Mouse (Mus musculus) kidney, postnatal 4 days (tissue): Measurements from ENCODE around the gene Shroom4.

Experiments
- DNase-seq, 2 experiments: peaks; one replicate each; pipeline ENCODE4 v3.0.0; 2021; ENCODE audit warnings: mixed read lengths in 2 of 2

Gene Shroom4

DNA sequence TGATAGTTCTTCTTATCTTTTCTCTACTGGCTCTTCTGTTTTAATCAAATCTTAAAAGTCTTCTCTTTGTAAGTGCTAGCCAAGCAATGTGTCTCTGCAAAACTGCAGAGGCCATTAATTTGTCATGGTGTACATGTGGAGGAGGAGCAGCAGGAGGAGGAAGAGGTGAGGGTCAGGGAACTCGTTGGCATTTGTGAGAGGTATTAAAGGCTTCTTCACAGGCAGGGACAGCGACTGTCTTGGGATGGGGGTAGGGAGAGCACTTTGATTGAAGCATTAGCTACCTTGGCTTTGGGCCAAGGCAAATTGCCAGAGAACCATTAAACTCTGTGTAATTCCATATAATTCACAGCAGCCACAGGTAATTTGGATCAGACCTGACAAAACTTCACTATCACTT, 96.7 kb downstream of the Shroom4 start:
- DNase-seq = peak in 1 of 2 experiments; percentile 20

DNA sequence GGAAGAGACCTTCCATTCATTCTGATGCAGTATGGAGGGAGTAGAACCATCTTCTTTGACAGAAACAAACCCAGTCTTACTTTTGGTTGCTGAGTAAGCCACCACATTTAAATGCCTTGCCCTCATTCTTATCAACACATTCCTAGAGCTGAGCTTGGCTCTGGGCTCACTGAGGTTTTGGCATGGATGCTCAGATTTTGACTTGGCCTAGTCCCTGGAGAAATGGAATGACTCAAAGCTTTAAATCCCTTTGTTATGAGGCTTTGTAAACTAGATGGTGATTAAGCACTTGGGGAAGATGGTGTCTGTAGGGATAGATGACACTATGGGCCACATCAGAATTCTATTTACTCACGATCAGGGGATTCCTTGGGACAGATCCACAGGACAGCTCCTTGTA, 102.2 kb downstream of the Shroom4 start:
- no peak for DNase-seq

GRCm38 (mm10) chrX:6517217-6517616, 117.6 kb downstream of the Shroom4 start:
- no peak for DNase-seq

- DNase-seq = no peak
Measured at GRCm38 (mm10) chrX:6518421-6518820, 118.8 kb downstream of the Shroom4 start.

- peak; percentile 2 to 8 for DNase-seq
Measured at GRCm38 (mm10) chrX:6522935-6523334, 123.3 kb downstream of the Shroom4 start.

DNA sequence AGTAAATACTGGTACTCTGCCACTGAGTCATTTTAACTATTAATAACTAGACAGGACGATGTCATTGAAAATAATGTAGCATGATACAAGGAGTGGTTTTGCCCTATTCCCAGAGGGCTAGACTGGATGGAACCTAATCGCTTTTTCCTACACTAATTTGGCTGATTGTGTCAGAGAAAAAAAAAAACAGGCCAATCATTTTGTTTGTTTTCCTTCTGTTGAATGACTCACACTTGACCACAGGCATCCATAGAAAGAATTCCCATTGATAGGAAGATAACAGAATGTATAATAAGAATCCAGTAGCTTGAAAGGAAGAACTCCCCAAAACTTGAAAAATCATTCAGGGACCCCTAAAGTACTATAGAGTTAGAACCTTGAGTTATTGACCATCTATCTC, 137.0 kb downstream of the Shroom4 start:
- no peak for DNase-seq

DNA sequence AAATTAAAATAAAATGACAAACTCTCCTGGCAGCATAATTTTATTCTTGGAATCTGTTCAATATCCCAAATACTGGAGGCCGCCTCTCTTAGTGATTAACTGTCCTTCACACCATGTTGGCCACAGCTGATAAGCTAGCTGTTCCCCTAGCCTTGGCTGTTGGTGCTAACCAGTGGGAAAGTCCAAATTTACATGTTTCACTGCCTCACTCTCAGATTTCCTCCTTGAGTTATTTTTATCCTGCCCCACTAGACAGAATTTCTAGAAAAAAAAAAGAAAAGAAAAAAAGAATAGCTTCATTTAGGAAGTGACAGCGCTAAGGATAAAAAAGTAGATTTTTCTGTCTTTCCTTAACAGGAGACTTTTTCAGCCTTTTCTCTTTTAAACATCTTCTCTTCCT, 138.0 kb downstream of the Shroom4 start:
- no peak for DNase-seq

DNA sequence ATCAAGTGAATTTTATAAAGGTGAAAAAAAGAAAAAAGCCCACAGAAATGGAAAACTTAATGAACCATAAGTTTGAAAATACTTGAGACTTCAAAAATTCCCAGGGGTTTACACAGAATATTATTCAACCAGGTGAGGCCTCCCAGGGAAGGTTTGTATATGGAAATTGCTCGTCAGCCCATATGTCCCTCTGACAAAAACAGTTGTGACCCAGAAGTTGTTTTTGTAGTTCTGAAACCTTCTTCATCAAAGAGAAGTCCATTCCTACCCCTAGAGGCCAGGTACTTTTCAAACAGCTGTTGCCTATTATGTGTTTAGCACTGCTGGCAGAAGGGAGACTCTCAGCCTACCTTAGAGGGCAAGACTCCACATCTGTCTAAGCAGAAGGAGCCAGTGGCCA, 165.4 kb downstream of the Shroom4 start:
- DNase-seq = no peak

- no peak for DNase-seq
Measured at GRCm38 (mm10) chrX:6574511-6574910, 174.9 kb downstream of the Shroom4 start.

- peak; percentile 7 to 44 for DNase-seq
Measured at GRCm38 (mm10) chrX:6577001-6577400, 177.3 kb downstream of the Shroom4 start.

GRCm38 (mm10) chrX:6580671-6581070, 181.0 kb downstream of the Shroom4 start:
- peak; percentile 10 to 15 for DNase-seq

GRCm38 (mm10) chrX:6581181-6581580, 181.5 kb downstream of the Shroom4 start:
- no peak for DNase-seq

DNA sequence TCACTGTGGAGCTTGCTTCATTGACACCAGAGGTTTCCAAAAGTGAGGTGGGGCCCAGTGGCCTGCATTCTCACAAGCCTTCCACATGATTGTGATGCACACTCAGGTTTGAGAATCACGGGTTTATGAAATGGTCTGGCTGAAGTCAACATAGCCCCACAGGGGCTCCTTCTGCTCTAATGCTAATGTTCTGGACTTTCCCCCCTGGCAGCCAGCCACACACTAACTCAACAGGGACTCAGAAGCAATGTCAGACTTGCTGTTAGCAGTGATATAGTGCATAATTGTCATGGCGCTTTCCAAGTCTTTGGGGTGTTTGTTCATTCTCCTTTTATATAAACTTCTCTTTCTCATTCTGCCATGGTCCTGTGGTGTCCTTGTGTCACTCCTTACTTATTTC, 183.0 kb downstream of the Shroom4 start:
- DNase-seq = peak; percentile 40 to 61

GRCm38 (mm10) chrX:6594183-6594582, 194.5 kb downstream of the Shroom4 start:
- DNase-seq = no peak

- DNase-seq = peak; percentile 21 to 23
Measured at GRCm38 (mm10) chrX:6654024-6654423, 254.4 kb downstream of the Shroom4 start.

DNA sequence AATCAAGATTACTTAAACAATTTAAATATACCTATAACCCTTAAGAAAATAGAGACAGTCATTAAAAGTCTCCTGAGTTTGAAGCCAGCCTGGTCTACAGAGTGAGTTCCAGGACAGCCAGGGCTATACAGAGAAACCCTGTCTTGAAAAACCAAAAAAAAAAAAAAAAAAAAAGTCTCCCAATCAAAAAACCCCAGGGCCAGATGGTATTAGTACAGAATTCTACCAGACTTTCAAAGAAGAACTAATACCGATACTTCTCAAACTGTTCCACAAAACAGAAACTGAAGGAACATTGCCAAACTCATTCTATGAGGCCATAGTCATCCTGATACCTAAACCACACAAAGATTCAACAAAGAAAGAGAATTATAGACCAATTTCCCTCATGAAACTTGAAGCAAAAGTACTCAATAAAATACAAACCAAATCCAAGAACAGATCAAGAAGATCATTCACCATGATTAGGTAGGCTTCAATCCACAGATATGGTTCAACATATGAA, 259.2 kb downstream of the Shroom4 start:
- DNase-seq = no peak
